Mouse (Mus musculus): ENCODE measurements around the gene Pin1. TPM values are rescaled to one million over a fixed set of nuclear protein-coding genes. Genes with fewer than 3 reads are reported as not detected.

Gene Pin1
- polyA plus RNA-seq, 1 experiment from 2014 or later: 66.4 TPM

Other genes with a start within 250 kb of the Pin1 start
- gene Zfp26, start 191.9 kb upstream of the Pin1 start, polyA plus RNA-seq (2014; fragmentation: Nextera tagmentation; extraction: Ambion mirVana): 28.8 and 31.9 TPM in 2 replicates
- gene Zfp426, start 159.3 kb upstream of the Pin1 start, polyA plus RNA-seq (2014; fragmentation: Nextera tagmentation; extraction: Ambion mirVana): 24.9 and 27.1 TPM in 2 replicates
- 147 and 159 TPM in 2 replicates for gene Zfp266, start 130.7 kb upstream of the Pin1 start, polyA plus RNA-seq (2014; fragmentation: Nextera tagmentation; extraction: Ambion mirVana)
- 18.1 and 20.9 TPM in 2 replicates for gene Zfp846, start 70.8 kb upstream of the Pin1 start, polyA plus RNA-seq (2014; fragmentation: Nextera tagmentation; extraction: Ambion mirVana)
- 379 and 389 TPM in 2 replicates for gene Ubl5, start 9.2 kb upstream of the Pin1 start, polyA plus RNA-seq (2014; fragmentation: Nextera tagmentation; extraction: Ambion mirVana)
- 11.7 and 14.1 TPM in 2 replicates for gene Fbxl12, start 7.3 kb upstream of the Pin1 start, polyA plus RNA-seq (2014; fragmentation: Nextera tagmentation; extraction: Ambion mirVana)
- gene Olfm2, start 94.3 kb downstream of the Pin1 start, polyA plus RNA-seq (2014; fragmentation: Nextera tagmentation; extraction: Ambion mirVana): 2.6 and 3.8 TPM in 2 replicates
- 0.21 TPM in 1 of 2 replicates, not detected in the other for gene Col5a3, start 163.0 kb downstream of the Pin1 start, polyA plus RNA-seq (2014; fragmentation: Nextera tagmentation; extraction: Ambion mirVana)
- gene Rdh8, start 166.4 kb downstream of the Pin1 start, polyA plus RNA-seq (2014; fragmentation: Nextera tagmentation; extraction: Ambion mirVana): not detected in 2 replicates
- 1.2 and 1.4 TPM in 2 replicates for gene A230050P20Rik, start 216.5 kb downstream of the Pin1 start, polyA plus RNA-seq (2014; fragmentation: Nextera tagmentation; extraction: Ambion mirVana)
- gene Angptl6, start 227.6 kb downstream of the Pin1 start, polyA plus RNA-seq (2014; fragmentation: Nextera tagmentation; extraction: Ambion mirVana): 2.6 TPM in 2 replicates
- gene Ppan, start 236.1 kb downstream of the Pin1 start, polyA plus RNA-seq (2014; fragmentation: Nextera tagmentation; extraction: Ambion mirVana): 83.9 and 87.3 TPM in 2 replicates
- 377 and 383 TPM in 2 replicates for gene Eif3g, start 246.5 kb downstream of the Pin1 start, polyA plus RNA-seq (2014; fragmentation: Nextera tagmentation; extraction: Ambion mirVana)

Data from limb, embryonic 11.5 days (tissue).